Mouse (Mus musculus) stomach, postnatal 0 days (tissue): ENCODE measurements around the gene 1700016K19Rik. TPM values are rescaled to one million over a fixed set of nuclear protein-coding genes. Genes with fewer than 3 reads are reported as not detected.
A peak's percentile ranks its signal among the peaks of the same experiment; 100 is the strongest.

Experiments
- ATAC-seq: fragments of 200-750 bp; cut with Nextera tagmentation; 2 replicates; pipeline ENCODE4 v1.8.0; 2017; ENCODE audit not compliant: low FRiP score, low TSS enrichment
- DNase-seq: peaks from one replicate; pipeline ENCODE4 v3.0.0-alpha.2; 2016; ENCODE audit warnings: low spot score
- H3K27ac ChIP-seq: fragments of 300-500 bp; sonication (generic); replicated peaks from 2 replicates; pipeline ENCODE4 v1.5.1; 2014; ENCODE audit warnings: mild to moderate bottlenecking, control low read depth
- H3K27me3 ChIP-seq: fragments of 300-500 bp; sonication (generic); 2 replicates; pipeline ENCODE4 v1.6.1; 2014; ENCODE audit warnings: low read length; ENCODE audit not compliant: control insufficient read depth, insufficient read depth
- H3K36me3 ChIP-seq: fragments of 300-500 bp; sonication (generic); 2 replicates; pipeline ENCODE4 v1.6.1; 2014; ENCODE audit warnings: low read length, mixed read lengths; ENCODE audit not compliant: control insufficient read depth, insufficient read depth
- H3K4me1 ChIP-seq: fragments of 300-500 bp; sonication (generic); replicated peaks from 2 replicates; pipeline ENCODE4 v1.6.1; 2014; ENCODE audit warnings: antibody characterized with exemption; ENCODE audit not compliant: control insufficient read depth, insufficient read depth
- H3K4me2 ChIP-seq: fragments of 300-500 bp; sonication (generic); replicated peaks from 2 replicates; pipeline ENCODE4 v1.6.1; 2014; ENCODE audit warnings: low read depth, mild to moderate bottlenecking, control low read depth, moderate library complexity
- H3K4me3 ChIP-seq: fragments of 300-500 bp; sonication (generic); 2 replicates; pipeline ENCODE4 v1.5.1; 2014; ENCODE audit warnings: low read depth, low read length, control low read depth
- H3K9ac ChIP-seq: fragments of 300-500 bp; sonication (generic); 2 replicates; pipeline ENCODE4 v1.6.1; 2014; ENCODE audit warnings: mild to moderate bottlenecking, low read length, control low read depth, mixed read lengths
- H3K9me3 ChIP-seq: fragments of 300-500 bp; sonication (generic); 2 replicates; pipeline ENCODE4 v1.6.1; 2016; ENCODE audit warnings: low read length; ENCODE audit not compliant: control insufficient read depth
- CTCF ChIP-seq: IDR thresholded peaks from 2 replicates; pipeline ENCODE4 v1.5.1; 2016; ENCODE audit warnings: antibody characterized with exemption, low read depth, mild to moderate bottlenecking, moderate library complexity
- EP300 ChIP-seq: optimal IDR thresholded peaks from 2 replicates; pipeline ENCODE3; 2016; ENCODE audit warnings: antibody characterized with exemption
- WGBS: fragments of 180-500 bp; shearing (Covaris S2); extraction: QIAGEN DNeasy Blood & Tissue Kit; methylation state at CpG from one replicate; pipeline ENCODE4 v1.1.7; 2014; 5-methylcytosine and 5-hydroxymethylcytosine counted together
- polyA plus RNA-seq: library from polyadenylated mRNA; unstranded; fragments of >200 nt; fragmentation: Nextera tagmentation; extraction: Ambion mirVana; gene quantifications from 2 replicates; pipeline ENCODE4 v1.2.1, GENCODE M21; 2015

1700016K19Rik gene
- polyA plus RNA-seq, result 3.7 and 4.4 TPM in 2 replicates

DNA sequence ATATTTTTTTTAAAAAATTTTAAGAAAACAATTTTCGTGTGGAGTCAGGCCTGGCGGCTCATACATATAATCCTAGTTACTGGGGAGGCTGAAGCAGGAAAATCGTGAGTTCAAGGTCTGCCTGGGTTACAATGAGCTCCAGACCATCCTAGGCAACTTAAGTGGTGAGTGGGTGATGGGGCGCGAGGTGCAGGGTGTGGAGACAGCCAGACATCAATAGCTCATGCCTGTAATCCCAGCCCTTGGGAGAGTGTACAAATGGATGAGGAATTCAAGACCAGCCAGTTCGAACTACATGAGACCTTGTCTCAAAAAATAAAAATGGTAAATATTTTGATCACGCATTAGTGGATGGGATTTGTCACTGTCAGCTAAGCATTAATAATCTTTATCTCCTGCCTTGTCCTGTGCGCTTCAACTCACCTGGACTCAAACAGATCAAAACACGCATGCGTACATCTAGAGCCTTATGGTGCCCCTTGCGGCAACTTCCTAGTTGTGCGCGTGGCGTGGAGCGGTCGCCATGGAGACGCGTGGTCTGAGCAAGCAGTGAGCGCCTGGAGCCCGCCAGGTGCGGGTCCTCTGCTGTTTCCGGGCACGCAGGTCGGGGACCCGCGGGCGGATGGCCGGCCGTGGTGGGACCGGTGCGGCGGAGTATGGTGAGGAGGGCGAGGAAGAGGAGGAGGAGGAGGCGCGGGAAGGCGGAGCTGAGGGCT lies at the start of gene 1700016K19Rik:
1700016K19Rik (plus strand) TSS at position 473 of the 716 bp plus-strand sequence.
- 11% methylated on average over 34 of the region's 36 CpGs for WGBS
- Histone ChIP-seq H3K4me1 (0 out of 2 replicates have a peak, but pooled peaks cover 2% of the 10 kb centered on the region), H3K9ac (peak within 1 kb of the TSS; percentile 51; the same call in 1 of the 2 replicates), H3K4me3 (peak within 1 kb of the TSS; percentile 59), H3K36me3 (no peaks in the 10 kb centered on the region), H3K27me3 (no peaks in the 10 kb centered on the region), H3K4me2 (peak within 1 kb of the TSS; percentile 84), H3K27ac (no peak within 1 kb of the TSS), H3K9me3 (no peaks in the 10 kb centered on the region)
- TF ChIP-seq EP300, result no peak
- peak; percentile 82 for TF ChIP-seq CTCF
- ATAC-seq (peak; percentile 87), DNase-seq (peak; percentile 89)

DNA sequence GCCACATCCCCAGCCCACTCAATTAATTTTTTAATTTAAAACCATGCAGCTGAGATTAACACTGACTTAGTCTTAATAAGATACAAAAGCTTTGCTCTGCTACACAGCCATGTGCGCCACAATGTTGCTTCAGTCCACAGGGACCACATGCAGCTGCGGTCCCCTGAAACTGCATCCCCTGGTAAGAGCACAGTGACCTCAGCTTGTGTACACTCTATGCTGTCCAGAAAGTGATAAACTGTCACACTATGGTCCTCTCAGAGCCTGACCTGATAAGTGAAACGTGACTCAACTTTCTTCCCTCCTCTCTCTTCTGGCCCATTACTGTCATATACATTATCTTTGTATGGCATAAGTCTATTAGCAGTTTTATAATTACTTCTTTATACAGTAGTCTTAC lies 49.3 kb upstream of the 1700016K19Rik start:
- Histone ChIP-seq H3K9ac (no peak overlapping the region), H3K36me3 (no peaks in the 10 kb centered on the region), H3K27ac (no peak overlapping the region), H3K9me3 (no peaks in the 10 kb centered on the region), H3K4me3 (no peak overlapping the region), H3K27me3 (no peaks in the 10 kb centered on the region), H3K4me2 (no peak overlapping the region), H3K4me1 (no peaks in the 10 kb centered on the region)
- WGBS, result 76% methylated on average over 3 of the region's 3 CpGs
- no peak for DNase-seq
- no peak for TF ChIP-seq EP300
- no peak for TF ChIP-seq CTCF
- ATAC-seq, result no peak

DNA sequence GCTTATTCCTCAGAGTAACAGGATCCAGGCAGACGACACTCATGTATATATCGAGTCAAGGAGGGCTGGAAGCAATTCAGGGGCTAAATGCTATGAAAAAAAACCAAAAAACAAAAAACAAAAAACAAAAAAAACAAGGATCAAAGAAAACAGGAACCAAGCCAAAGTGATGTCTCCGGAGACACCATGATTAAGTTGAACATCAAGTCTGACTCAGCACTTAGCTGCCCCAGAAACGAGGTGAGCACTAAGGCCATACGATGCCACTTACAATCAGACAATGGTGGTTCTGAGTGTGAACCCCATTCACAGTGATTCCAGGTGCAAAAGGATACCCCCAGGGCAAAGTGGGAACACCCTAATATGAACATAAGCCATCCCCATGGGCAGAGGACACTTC lies 47.8 kb upstream of the 1700016K19Rik start:
- Histone ChIP-seq H3K4me1 (no peaks in the 10 kb centered on the region), H3K9me3 (no peaks in the 10 kb centered on the region), H3K36me3 (no peaks in the 10 kb centered on the region), H3K27ac (no peak overlapping the region), H3K4me3 (no peak overlapping the region), H3K27me3 (no peaks in the 10 kb centered on the region), H3K9ac (no peak overlapping the region), H3K4me2 (no peak overlapping the region)
- no peak for TF ChIP-seq CTCF
- DNase-seq (no peak), ATAC-seq (no peak)
- 64% methylated on average over 5 of the region's 5 CpGs for WGBS

DNA sequence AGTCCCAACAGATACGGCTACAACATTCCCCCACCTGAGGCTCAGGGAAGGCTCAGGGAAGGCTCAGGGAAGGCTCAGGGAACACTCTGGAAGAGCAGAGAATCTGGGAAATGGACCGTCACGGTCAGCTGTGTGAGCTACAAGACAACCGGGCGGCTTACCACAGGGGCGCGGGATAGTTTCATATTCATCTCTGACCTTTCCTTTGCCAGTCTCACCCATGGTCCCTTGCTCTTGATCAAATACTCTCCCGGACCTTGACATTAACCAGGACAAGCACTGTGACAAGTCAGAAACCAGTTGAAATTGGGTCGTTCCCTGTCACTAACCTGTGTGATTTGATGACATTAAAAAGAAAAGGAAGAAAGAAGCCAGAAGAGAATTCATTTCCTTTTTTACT lies 44.8 kb upstream of the 1700016K19Rik start:
- H3K9me3 ChIP-seq, result no peaks in the 10 kb centered on the region
- DNase-seq (no peak), ATAC-seq (no peak)
- TF ChIP-seq CTCF (no peak), EP300 (no peak)
- H3K36me3 ChIP-seq, result no peaks in the 10 kb centered on the region
- H3K27ac ChIP-seq, result no peak overlapping the region
- no peak overlapping the region for H3K9ac ChIP-seq
- WGBS, result 90% methylated on average over 9 of the region's 9 CpGs
- H3K4me3 ChIP-seq, result no peak overlapping the region
- no peaks in the 10 kb centered on the region for H3K4me1 ChIP-seq
- H3K27me3 ChIP-seq, result no peaks in the 10 kb centered on the region
- no peak overlapping the region for H3K4me2 ChIP-seq

DNA sequence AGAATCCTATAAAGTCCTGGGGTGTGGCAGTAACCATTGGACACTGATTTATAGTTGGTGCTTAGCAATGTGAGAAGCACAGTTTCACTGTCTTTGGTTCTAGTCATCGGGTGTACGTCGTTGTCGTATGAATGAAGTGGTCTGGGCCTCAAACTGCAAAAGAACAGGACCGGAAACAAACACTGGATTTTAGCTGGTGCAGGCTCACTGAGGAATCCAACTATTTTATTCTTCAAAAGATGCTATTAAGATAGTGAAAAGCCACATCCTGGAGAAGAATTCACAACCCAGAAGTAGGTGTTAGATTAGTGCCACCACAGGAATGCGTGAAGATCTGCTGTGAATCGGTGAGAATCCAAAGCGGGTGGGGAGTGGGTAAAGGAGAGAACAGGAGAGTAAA lies 43.1 kb upstream of the 1700016K19Rik start:
- H3K9me3 ChIP-seq, result no peaks in the 10 kb centered on the region
- TF ChIP-seq CTCF, result no peak
- TF ChIP-seq EP300, result no peak
- H3K4me2 ChIP-seq, result no peak overlapping the region
- 66% methylated on average over 8 of the region's 8 CpGs for WGBS
- no peak for ATAC-seq
- H3K36me3 ChIP-seq, result no peaks in the 10 kb centered on the region
- H3K27me3 ChIP-seq, result no peaks in the 10 kb centered on the region
- no peak overlapping the region for H3K4me3 ChIP-seq
- DNase-seq, result no peak
- no peak overlapping the region for H3K9ac ChIP-seq
- no peak overlapping the region for H3K27ac ChIP-seq
- no peaks in the 10 kb centered on the region for H3K4me1 ChIP-seq

DNA sequence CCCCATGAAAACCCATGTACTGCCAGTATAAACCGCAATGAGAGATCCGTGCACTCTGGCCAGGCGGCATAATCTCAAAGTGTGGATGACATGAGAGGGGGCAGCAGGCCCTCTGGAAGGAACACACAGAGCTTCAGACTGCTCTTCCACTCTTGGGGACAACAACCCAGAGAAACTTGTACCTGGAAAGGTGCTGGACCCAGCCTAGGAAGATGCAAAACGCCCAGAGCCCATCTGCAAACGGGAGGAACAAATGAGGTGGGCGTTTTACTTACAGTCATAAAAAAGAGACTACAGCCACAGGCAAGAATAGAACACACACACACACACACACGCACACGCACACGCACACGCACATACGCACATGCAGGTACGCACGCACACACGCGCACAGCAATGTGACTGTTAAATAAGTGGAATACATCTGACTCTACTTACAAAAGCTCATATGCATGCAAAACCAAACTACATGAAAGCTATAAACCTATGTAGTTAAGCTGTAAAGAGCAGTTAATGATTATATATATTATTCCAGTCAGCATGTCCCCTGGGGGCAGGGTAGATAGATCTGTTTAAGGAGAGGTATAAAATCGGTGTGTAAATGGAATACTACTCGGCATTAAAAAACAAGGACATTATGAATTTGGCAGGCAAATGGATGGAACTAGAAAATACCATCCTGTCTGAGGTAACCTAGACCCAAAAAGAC lies 42.4 kb upstream of the 1700016K19Rik start:
- Histone ChIP-seq H3K27me3 (no peaks in the 10 kb centered on the region), H3K9me3 (no peaks in the 10 kb centered on the region), H3K4me2 (no peak overlapping the region), H3K27ac (no peak overlapping the region), H3K36me3 (no peaks in the 10 kb centered on the region), H3K9ac (no peak overlapping the region), H3K4me3 (no peak overlapping the region), H3K4me1 (no peaks in the 10 kb centered on the region)
- DNase-seq (no peak), ATAC-seq (no peak)
- 89% methylated on average over 17 of the region's 17 CpGs for WGBS
- TF ChIP-seq CTCF (no peak), EP300 (no peak)
